Mouse (Mus musculus) heart, embryonic 10.5 days (tissue): ENCODE results near the gene Serpinb9d. TPM values are rescaled to one million over a fixed set of nuclear protein-coding genes. Genes with fewer than 3 reads are reported as not detected.
"Not testable (repeated sequence)": the region's sequence is repeated elsewhere in the genome, so short reads cannot be mapped to it uniquely, and the experiment has no call there.

Experiments
- DNase-seq: peaks from one replicate; pipeline ENCODE4 v3.0.0-alpha.2; 2017; ENCODE audit warnings: low spot score
- H3K27ac ChIP-seq: fragments of 300-500 bp; sonication (generic); 2 replicates; pipeline ENCODE4 v1.5.1; 2016; ENCODE audit warnings: mild to moderate bottlenecking
- H3K27me3 ChIP-seq: fragments of 300-500 bp; sonication (generic); 2 replicates; pipeline ENCODE4 v1.6.1; 2016; ENCODE audit warnings: mild to moderate bottlenecking; ENCODE audit not compliant: poor library complexity, insufficient read depth, severe bottlenecking
- H3K36me3 ChIP-seq: fragments of 300-500 bp; sonication (generic); 2 replicates; pipeline ENCODE4 v1.6.1; 2016; ENCODE audit warnings: mild to moderate bottlenecking, moderate library complexity
- H3K4me1 ChIP-seq: fragments of 300-500 bp; sonication (generic); 2 replicates; pipeline ENCODE4 v1.6.1; 2016; ENCODE audit warnings: mild to moderate bottlenecking
- H3K4me3 ChIP-seq: fragments of 300-500 bp; sonication (generic); 2 replicates; pipeline ENCODE4 v1.5.1; 2016; ENCODE audit warnings: mild to moderate bottlenecking, moderate library complexity
- H3K9me3 ChIP-seq: fragments of 300-500 bp; sonication (generic); 2 replicates; pipeline ENCODE4 v1.6.1; 2016; ENCODE audit warnings: mild to moderate bottlenecking, moderate library complexity
- WGBS: fragments of 180-500 bp; shearing (Covaris S2); methylation state at CpG from one replicate; pipeline ENCODE4 v1.1.7; 2016; 5-methylcytosine and 5-hydroxymethylcytosine counted together
- polyA plus RNA-seq: library from polyadenylated mRNA; unstranded; fragments of >200 nt; fragmentation: Nextera tagmentation; extraction: Ambion mirVana; gene quantifications from 2 replicates; pipeline ENCODE4 v1.2.1, GENCODE M21; 2016

The Serpinb9d gene
- not detected in 2 replicates for polyA plus RNA-seq

DNA sequence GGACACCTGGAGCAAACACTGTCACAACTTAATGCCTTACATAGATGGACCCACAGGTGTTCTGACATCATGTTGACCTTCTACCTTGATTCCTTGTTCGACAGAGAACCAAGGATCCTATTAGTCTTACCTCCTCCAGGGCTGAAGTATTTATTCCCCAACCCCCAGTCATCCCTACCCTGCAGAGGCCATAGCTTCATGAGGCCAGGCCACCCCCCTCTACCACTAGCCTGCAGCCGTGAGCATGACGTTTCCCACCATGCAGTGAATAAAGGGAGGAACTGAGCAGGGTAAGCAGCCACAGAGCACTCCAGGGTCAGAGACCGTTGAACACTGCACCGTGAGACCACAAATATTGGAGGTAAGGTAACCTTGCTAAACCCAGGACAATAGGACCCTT lies at the start of gene Serpinb9d:
TSS of gene Serpinb9d (plus strand) at position 301 of the 400 bp plus-strand sequence.
- no peak within 1 kb of the TSS for H3K27ac ChIP-seq
- 72% methylated on average over 5 of the region's 5 CpGs for WGBS
- H3K9me3 ChIP-seq: no peaks in the 10 kb centered on the region
- H3K27me3 ChIP-seq: no peaks in the 10 kb centered on the region
- no peaks in the 10 kb centered on the region for H3K36me3 ChIP-seq
- DNase-seq: no peak
- H3K4me1 ChIP-seq: no peaks in the 10 kb centered on the region
- no peak within 1 kb of the TSS for H3K4me3 ChIP-seq

DNA sequence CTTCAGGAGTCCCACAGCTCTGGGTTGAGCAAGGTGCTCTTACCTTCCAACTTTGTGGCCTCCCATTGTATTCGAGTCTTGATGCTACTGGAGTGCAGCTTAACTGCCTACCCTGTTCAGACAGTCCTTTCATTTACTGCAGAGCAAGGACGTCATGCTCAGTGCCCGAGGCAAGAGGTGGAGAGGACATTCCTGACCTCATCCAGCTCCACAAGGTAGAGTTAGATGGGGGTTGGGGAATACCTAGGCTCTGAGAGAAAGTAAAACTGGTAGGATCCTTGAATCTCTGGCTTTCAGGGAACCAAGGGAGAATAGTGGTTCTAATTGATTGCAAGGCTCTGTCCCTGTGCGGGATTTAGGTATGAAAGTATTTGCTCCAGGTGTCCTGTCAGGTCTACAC lies 33.1 kb upstream of the Serpinb9d start, which contains the start of gene Serpinb9c:
TSS of gene Serpinb9c (minus strand) at position 101 of the 400 bp plus-strand sequence.
- H3K27me3 ChIP-seq: no peaks in the 10 kb centered on the region
- DNase-seq: no peak
- H3K36me3 ChIP-seq: no peaks in the 10 kb centered on the region
- H3K27ac ChIP-seq: no peak within 1 kb of the TSS
- H3K4me3 ChIP-seq: no peak within 1 kb of the TSS
- WGBS: 74% methylated on average over 4 of the region's 4 CpGs
- H3K4me1 ChIP-seq: no peaks in the 10 kb centered on the region
- 0 out of 2 replicates have a peak, but pooled peaks cover 3% of the 10 kb centered on the region for H3K9me3 ChIP-seq

- not testable (repeated sequence) for H3K4me1 ChIP-seq, H3K9me3 ChIP-seq, H3K36me3 ChIP-seq, H3K27me3 ChIP-seq, H3K27ac ChIP-seq, H3K4me3 ChIP-seq, DNase-seq
- WGBS: 83% methylated on average over 1 of the region's 1 CpGs
These were observed 2.3 kb upstream of the Serpinb9d start for GRCm38 (mm10) chr13:33190486-33190885.

DNA sequence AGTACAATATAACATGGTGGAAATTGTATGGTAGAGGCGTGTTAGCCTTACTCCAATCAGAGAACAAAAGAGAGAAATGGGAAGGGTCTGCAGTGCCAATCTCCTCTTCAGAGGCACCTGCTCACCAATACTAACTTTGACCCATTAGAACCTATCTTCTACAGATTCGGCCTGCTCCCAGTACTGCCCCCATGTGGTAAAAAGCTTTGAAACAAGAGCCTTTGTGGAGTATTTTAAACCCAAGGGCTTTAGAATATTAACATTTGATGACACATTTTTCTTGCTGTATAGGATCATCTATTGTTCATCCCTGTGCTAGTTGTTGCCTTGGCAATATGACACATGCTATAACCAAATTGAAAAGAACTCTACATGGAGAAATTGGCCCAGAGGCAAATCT lies 7.0 kb downstream of the Serpinb9d start:
- no peaks in the 10 kb centered on the region for H3K27me3 ChIP-seq
- H3K4me1 ChIP-seq: no peaks in the 10 kb centered on the region
- H3K4me3 ChIP-seq: no peak overlapping the region
- H3K36me3 ChIP-seq: no peaks in the 10 kb centered on the region
- H3K27ac ChIP-seq: no peak overlapping the region
- 44% methylated on average over 2 of the region's 2 CpGs for WGBS
- DNase-seq: no peak
- no peaks in the 10 kb centered on the region for H3K9me3 ChIP-seq

DNA sequence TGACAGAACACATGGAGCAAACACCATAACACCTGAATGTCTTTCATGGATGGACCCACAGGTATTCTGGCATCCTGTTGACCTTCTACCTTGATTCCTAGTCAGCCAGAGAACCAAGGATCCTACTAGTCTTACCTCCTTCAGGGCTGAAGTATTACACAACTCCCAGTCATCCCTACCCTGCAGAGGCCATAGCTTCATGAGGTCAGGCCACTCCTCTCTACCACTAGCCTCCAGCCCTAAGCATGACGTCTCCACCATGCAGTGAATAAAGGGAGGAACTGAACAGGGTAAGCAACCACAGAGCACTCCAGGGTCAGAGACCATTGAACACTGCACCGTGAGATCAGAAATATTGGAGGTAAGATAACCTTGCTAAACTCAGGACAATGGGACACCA lies 56.6 kb downstream of the Serpinb9d start, which contains the start of gene Serpinb9e:
TSS of gene Serpinb9e (plus strand) at position 301 of the 400 bp plus-strand sequence.
- not testable (repeated sequence) for H3K9me3 ChIP-seq, H3K4me1 ChIP-seq, H3K36me3 ChIP-seq, H3K27ac ChIP-seq, H3K4me3 ChIP-seq, DNase-seq, H3K27me3 ChIP-seq
- WGBS: 72% methylated on average over 2 of the region's 2 CpGs

Other genes with a start within 250 kb of the Serpinb9d start
- 11.1 and 16.2 TPM in 2 replicates for gene Serpinb6b, start 227.8 kb upstream of the Serpinb9d start, polyA plus RNA-seq
- gene Serpinb9, start 189.7 kb upstream of the Serpinb9d start, polyA plus RNA-seq: 4.2 and 4.4 TPM in 2 replicates
- gene Serpinb9b, start 165.5 kb upstream of the Serpinb9d start, polyA plus RNA-seq: 0.92 and 1.0 TPM in 2 replicates
- not detected in 2 replicates for gene Serpinb1b, start 114.4 kb upstream of the Serpinb9d start, polyA plus RNA-seq
- not detected in 2 replicates for gene Serpinb9c, start 33.2 kb upstream of the Serpinb9d start, polyA plus RNA-seq
- gene Serpinb9e, start 56.7 kb downstream of the Serpinb9d start, polyA plus RNA-seq: not detected in 2 replicates
- gene Serpinb9f, start 131.1 kb downstream of the Serpinb9d start, polyA plus RNA-seq: not detected in 2 replicates
- gene Gm11397, start 202.8 kb downstream of the Serpinb9d start, polyA plus RNA-seq: not detected in 2 replicates